Mouse (Mus musculus) neural tube, embryonic 14.5 days (tissue): ENCODE results near the gene Cpsf6. TPM values are rescaled to one million over a fixed set of nuclear protein-coding genes. Genes with fewer than 3 reads are reported as not detected.

Experiments used
- ATAC-seq: fragments of 200-750 bp; cut with Nextera tagmentation; 2 replicates; pipeline ENCODE4 v1.8.0; 2017; ENCODE audit warnings: low read depth, mild to moderate bottlenecking, moderate TSS enrichment, moderate library complexity
- H3K27ac ChIP-seq: fragments of 300-500 bp; sonication (generic); 2 replicates; pipeline ENCODE4 v1.5.1; 2014; ENCODE audit warnings: low read depth, mild to moderate bottlenecking, control low read depth, low read length, moderate library complexity, mixed read lengths
- H3K27me3 ChIP-seq: fragments of 300-500 bp; sonication (generic); 2 replicates; pipeline ENCODE4 v1.6.1; 2014; ENCODE audit warnings: low read length; ENCODE audit not compliant: control insufficient read depth, insufficient read depth
- H3K36me3 ChIP-seq: fragments of 300-500 bp; sonication (generic); 2 replicates; pipeline ENCODE4 v1.6.1; 2014; ENCODE audit warnings: low read length, mixed read lengths; ENCODE audit not compliant: control insufficient read depth, insufficient read depth
- H3K4me1 ChIP-seq: fragments of 300-500 bp; sonication (generic); 2 replicates; pipeline ENCODE4 v1.6.1; 2014; ENCODE audit warnings: low read length; ENCODE audit not compliant: control insufficient read depth, insufficient read depth
- H3K4me2 ChIP-seq: fragments of 300-500 bp; sonication (generic); 2 replicates; pipeline ENCODE4 v1.6.1; 2014; ENCODE audit warnings: mild to moderate bottlenecking, low read depth, low read length, control low read depth
- H3K4me3 ChIP-seq: fragments of 300-500 bp; sonication (generic); 2 replicates; pipeline ENCODE4 v1.5.1; 2014; ENCODE audit warnings: low read depth, low read length, control low read depth, mixed read lengths
- H3K9ac ChIP-seq: fragments of 300-500 bp; sonication (generic); replicated peaks from 2 replicates; pipeline ENCODE4 v1.6.1; 2014; ENCODE audit warnings: low read depth, mild to moderate bottlenecking, control low read depth, low read length, mixed read lengths
- H3K9me3 ChIP-seq: fragments of 300-500 bp; sonication (generic); 2 replicates; pipeline ENCODE4 v1.6.1; 2016; ENCODE audit warnings: low read length; ENCODE audit not compliant: control insufficient read depth
- WGBS: fragments of 180-500 bp; shearing (Covaris S2); extraction: QIAGEN DNeasy Blood & Tissue Kit; methylation state at CpG from one replicate; pipeline ENCODE4 v1.1.7; 2014; 5-methylcytosine and 5-hydroxymethylcytosine counted together
- polyA plus RNA-seq: library from polyadenylated mRNA; unstranded; fragments of >200 nt; fragmentation: Nextera tagmentation; extraction: Ambion mirVana; gene quantifications from 2 replicates; pipeline ENCODE4 v1.2.1, GENCODE M21; 2014

Gene Cpsf6
- polyA plus RNA-seq, 1 experiment from 2014 or later: 180 TPM

GRCm38 (mm10) chr10:117377431-117378290, 2.2 kb downstream of the Cpsf6 start:
- Histone ChIP-seq H3K36me3 (no peaks in the 10 kb centered on the region), H3K27ac (peak overlapping the region; percentile 96), H3K4me1 (peaks cover 11% of the 10 kb centered on the region; the same call in 1 of the 2 replicates), H3K9ac (peak overlapping the region; percentile 100), H3K4me2 (peak overlapping the region; percentile 67), H3K4me3 (peak overlapping the region; percentile 99), H3K27me3 (no peaks in the 10 kb centered on the region; the same call in 1 of the 2 replicates), H3K9me3 (no peaks in the 10 kb centered on the region)
- WGBS: 20% methylated on average over 16 of the region's 16 CpGs
- no peak for ATAC-seq

- Histone ChIP-seq H3K4me2 (peak overlapping the region; percentile 75), H3K9me3 (no peaks in the 10 kb centered on the region), H3K36me3 (no peaks in the 10 kb centered on the region), H3K4me1 (peaks cover 11% of the 10 kb centered on the region; the same call in 1 of the 2 replicates), H3K27me3 (no peaks in the 10 kb centered on the region; the same call in 1 of the 2 replicates), H3K4me3 (peak overlapping the region; percentile 99), H3K9ac (peak overlapping the region; percentile 100), H3K27ac (peak overlapping the region; percentile 96)
- peak; percentile 97 for ATAC-seq
- under 1% methylated on average over 50 of the region's 86 CpGs for WGBS
Measured at GRCm38 (mm10) chr10:117376580-117377189, 3.1 kb downstream of the Cpsf6 start.

- Histone ChIP-seq H3K27ac (peak overlapping the region; percentile 96), H3K4me2 (peak overlapping the region; percentile 75), H3K27me3 (no peaks in the 10 kb centered on the region; the same call in 1 of the 2 replicates), H3K4me1 (peaks cover 11% of the 10 kb centered on the region; the same call in 1 of the 2 replicates), H3K36me3 (no peaks in the 10 kb centered on the region), H3K4me3 (peak overlapping the region; percentile 99), H3K9me3 (no peaks in the 10 kb centered on the region), H3K9ac (peak overlapping the region; percentile 100)
- WGBS: under 1% methylated on average over 50 of the region's 74 CpGs
- peak; percentile 69 for ATAC-seq
Measured at GRCm38 (mm10) chr10:117375841-117376579, 3.8 kb downstream of the Cpsf6 start.

GRCm38 (mm10) chr10:117375163-117375562, 4.7 kb downstream of the Cpsf6 start:
- peak overlapping the region; percentile 100 for H3K9ac ChIP-seq
- H3K4me1 ChIP-seq: peaks cover 11% of the 10 kb centered on the region; the same call in 1 of the 2 replicates
- peak overlapping the region; percentile 75 for H3K4me2 ChIP-seq
- H3K27ac ChIP-seq: no peak overlapping the region
- WGBS: 20% methylated on average over 10 of the region's 10 CpGs
- ATAC-seq: no peak
- peak overlapping the region; percentile 99 for H3K4me3 ChIP-seq
- no peaks in the 10 kb centered on the region for H3K9me3 ChIP-seq
- no peaks in the 10 kb centered on the region; the same call in 1 of the 2 replicates for H3K27me3 ChIP-seq
- no peaks in the 10 kb centered on the region for H3K36me3 ChIP-seq

- 43% methylated on average over 3 of the region's 3 CpGs for WGBS
- Histone ChIP-seq H3K4me1 (no peaks in the 10 kb centered on the region), H3K36me3 (peaks cover 52% of the 10 kb centered on the region), H3K9ac (no peak overlapping the region), H3K27ac (no peak overlapping the region), H3K4me3 (no peak overlapping the region), H3K9me3 (no peaks in the 10 kb centered on the region), H3K4me2 (no peak overlapping the region), H3K27me3 (no peaks in the 10 kb centered on the region)
- ATAC-seq: no peak
Measured at GRCm38 (mm10) chr10:117363106-117363505, 16.7 kb downstream of the Cpsf6 start.

- Histone ChIP-seq H3K4me1 (no peaks in the 10 kb centered on the region), H3K36me3 (peaks cover 67% of the 10 kb centered on the region), H3K9me3 (no peaks in the 10 kb centered on the region), H3K4me3 (no peak overlapping the region), H3K9ac (no peak overlapping the region), H3K4me2 (no peak overlapping the region), H3K27me3 (no peaks in the 10 kb centered on the region), H3K27ac (no peak overlapping the region)
- no peak for ATAC-seq
- WGBS: 87% methylated on average over 11 of the region's 11 CpGs
Measured at GRCm38 (mm10) chr10:117358891-117359290, 20.9 kb downstream of the Cpsf6 start.

GRCm38 (mm10) chr10:117343000-117343399, 36.8 kb downstream of the Cpsf6 start:
- H3K36me3 ChIP-seq: no peaks in the 10 kb centered on the region
- 89% methylated on average over 4 of the region's 4 CpGs for WGBS
- H3K9me3 ChIP-seq: no peaks in the 10 kb centered on the region
- H3K4me3 ChIP-seq: no peak overlapping the region
- no peak for ATAC-seq
- no peak overlapping the region for H3K9ac ChIP-seq
- no peaks in the 10 kb centered on the region for H3K27me3 ChIP-seq
- H3K4me2 ChIP-seq: no peak overlapping the region
- no peaks in the 10 kb centered on the region for H3K4me1 ChIP-seq
- H3K27ac ChIP-seq: no peak overlapping the region

GRCm38 (mm10) chr10:117342406-117342805, 37.4 kb downstream of the Cpsf6 start:
- Histone ChIP-seq H3K36me3 (no peaks in the 10 kb centered on the region), H3K4me2 (no peak overlapping the region), H3K9me3 (no peaks in the 10 kb centered on the region), H3K4me3 (no peak overlapping the region), H3K4me1 (no peaks in the 10 kb centered on the region), H3K9ac (no peak overlapping the region), H3K27me3 (no peaks in the 10 kb centered on the region), H3K27ac (no peak overlapping the region)
- no peak for ATAC-seq
- 67% methylated on average over 2 of the region's 2 CpGs for WGBS
